Mouse (Mus musculus) CH12.LX (cell line): Measurements from ENCODE around the gene Ston2. TPM values are rescaled to one million over a fixed set of nuclear protein-coding genes. Genes with fewer than 3 reads are reported as not detected.

ENCODE experiments used
- DNase-seq: peaks from one replicate; pipeline ENCODE4 v3.0.0-alpha.2; 2013; ENCODE audit errors: extremely low read depth
- H3K27ac ChIP-seq: 2 replicates; pipeline ENCODE4 v1.5.1; 2012; ENCODE audit warnings: low read depth, mild to moderate bottlenecking, control low read depth, moderate library complexity; ENCODE audit not compliant: insufficient read depth
- H3K27me3 ChIP-seq: replicated peaks from 2 replicates; pipeline ENCODE3; 2012; ENCODE audit warnings: inconsistent platforms
- H3K36me3 ChIP-seq, 2 experiments: replicated peaks in 1 of 2; 2 replicates each; pipeline versions ENCODE3 to v1.6.1; 2012; ENCODE audit warnings: inconsistent platforms in 1 of 2, low read length in 1 of 2, mild to moderate bottlenecking in 1 of 2, mixed read lengths in 1 of 2, moderate library complexity in 1 of 2; ENCODE audit not compliant: control insufficient read depth in 1 of 2, insufficient read depth in 1 of 2
- H3K4me1 ChIP-seq, 2 experiments: 2 replicates each; pipeline ENCODE4 v1.6.1; 2012; ENCODE audit warnings: inconsistent platforms in 1 of 2, moderate library complexity in 1 of 2; ENCODE audit not compliant: insufficient read depth in 2 of 2, control insufficient read depth in 1 of 2
- H3K4me2 ChIP-seq: 2 replicates; pipeline ENCODE4 v1.6.1; 2012; ENCODE audit warnings: low read depth, mild to moderate bottlenecking, control low read depth; ENCODE audit not compliant: poor library complexity, insufficient read depth, severe bottlenecking
- H3K4me3 ChIP-seq, 3 experiments: fragments of 150-350 bp in 1 of 3; sonication (generic) in 1 of 3; replicated peaks in 1 of 3; 2 replicates each; pipeline versions ENCODE3 to v1.5.1; 2011 to 2012; ENCODE audit warnings: low read depth in 2 of 3, low read length in 2 of 3, mild to moderate bottlenecking in 2 of 3, moderate library complexity in 2 of 3, control low read depth in 1 of 3, improper control_type of control experiment in 1 of 3, inconsistent platforms in 1 of 3, mixed read lengths in 1 of 3; ENCODE audit not compliant: poor library complexity in 1 of 3
- H3K79me2 ChIP-seq: replicated peaks from 2 replicates; pipeline ENCODE4 v1.6.1; 2012; ENCODE audit warnings: mild to moderate bottlenecking, moderate library complexity; ENCODE audit not compliant: control insufficient read depth, poor library complexity, insufficient read depth, severe bottlenecking; ENCODE audit errors: extremely low read depth
- H3K9ac ChIP-seq: 2 replicates; pipeline ENCODE4 v1.6.1; 2012; ENCODE audit warnings: low read depth, mild to moderate bottlenecking, control low read depth, moderate library complexity; ENCODE audit not compliant: insufficient read depth
- H3K9me3 ChIP-seq: replicated peaks from 2 replicates; pipeline ENCODE3; 2012; ENCODE audit warnings: low read length, inconsistent platforms, mixed read lengths
- BHLHE40 ChIP-seq: IDR thresholded peaks from 2 replicates; pipeline ENCODE4 v1.6.1; 2011; ENCODE audit warnings: mild to moderate bottlenecking, low read depth, low read length, improper control_type of control experiment
- CHD1 ChIP-seq: IDR thresholded peaks from 2 replicates; pipeline ENCODE4 v1.6.1; 2012; ENCODE audit warnings: low read depth, low read length, improper control_type of control experiment, inconsistent platforms
- CHD2 ChIP-seq: IDR thresholded peaks from 2 replicates; pipeline ENCODE4 v1.6.1; 2011; ENCODE audit warnings: low read length, improper control_type of control experiment
- E2F4 ChIP-seq: IDR thresholded peaks from 2 replicates; pipeline ENCODE4 v1.6.1; 2011; ENCODE audit warnings: low read depth, low read length, improper control_type of control experiment; ENCODE audit not compliant: insufficient replicate concordance
- ETS1 ChIP-seq: conservative IDR thresholded peaks from 2 replicates; pipeline ENCODE4 v1.6.1; 2012; ENCODE audit warnings: low read depth, mild to moderate bottlenecking, inconsistent platforms, low read length, improper control_type of control experiment, moderate library complexity
- GABPA ChIP-seq: IDR thresholded peaks from 2 replicates; pipeline ENCODE4 v1.6.1; 2012; ENCODE audit warnings: low read depth, low read length, improper control_type of control experiment, inconsistent platforms; ENCODE audit not compliant: insufficient replicate concordance
- JUND ChIP-seq: conservative IDR thresholded peaks from 2 replicates; pipeline ENCODE4 v1.6.1; 2011; ENCODE audit warnings: low read depth, low read length, improper control_type of control experiment
- KAT2A ChIP-seq: IDR thresholded peaks from 2 replicates; pipeline ENCODE4 v1.6.1; 2012; ENCODE audit warnings: low read length, improper control_type of control experiment, inconsistent platforms; ENCODE audit not compliant: insufficient replicate concordance
- MAFK ChIP-seq: IDR thresholded peaks from 2 replicates; pipeline ENCODE4 v1.6.1; 2011; ENCODE audit warnings: low read length, improper control_type of control experiment; ENCODE audit not compliant: insufficient replicate concordance
- MAX ChIP-seq: IDR thresholded peaks from 2 replicates; pipeline ENCODE4 v1.6.1; 2011; ENCODE audit warnings: low read length, improper control_type of control experiment
- MEF2A ChIP-seq: IDR thresholded peaks from 2 replicates; pipeline ENCODE4 v1.6.1; 2014; ENCODE audit warnings: low read depth, mild to moderate bottlenecking, inconsistent platforms, low read length, improper control_type of control experiment, borderline replicate concordance
- MXI1 ChIP-seq: IDR thresholded peaks from 2 replicates; pipeline ENCODE4 v1.6.1; 2011; ENCODE audit warnings: mild to moderate bottlenecking, low read depth, low read length, improper control_type of control experiment
- MYC ChIP-seq: IDR thresholded peaks from 2 replicates; pipeline ENCODE4 v1.6.1; 2011; ENCODE audit warnings: low read depth, mild to moderate bottlenecking, improper control_type of control experiment, low read length
- NELFE ChIP-seq: IDR thresholded peaks from 2 replicates; pipeline ENCODE4 v1.6.1; 2011; ENCODE audit warnings: low read depth, low read length, improper control_type of control experiment
- NRF1 ChIP-seq: IDR thresholded peaks from 2 replicates; pipeline ENCODE4 v1.6.1; 2014; ENCODE audit warnings: low read depth, mild to moderate bottlenecking, inconsistent platforms, low read length, improper control_type of control experiment, moderate library complexity
- POLR2A ChIP-seq: IDR thresholded peaks from 2 replicates; pipeline ENCODE4 v1.6.1; 2011; ENCODE audit warnings: low read depth, mild to moderate bottlenecking, improper control_type of control experiment, low read length
- RAD21 ChIP-seq: IDR thresholded peaks from 2 replicates; pipeline ENCODE4 v1.6.1; 2011; ENCODE audit warnings: low read depth, mild to moderate bottlenecking, low read length, improper control_type of control experiment, moderate library complexity
- RCOR1 ChIP-seq: conservative IDR thresholded peaks from 2 replicates; pipeline ENCODE4 v1.6.1; 2012; ENCODE audit warnings: low read depth, mild to moderate bottlenecking, inconsistent platforms, low read length, improper control_type of control experiment
- SMC3 ChIP-seq: IDR thresholded peaks from 2 replicates; pipeline ENCODE4 v1.6.1; 2011; ENCODE audit warnings: low read depth, low read length, improper control_type of control experiment
- TBP ChIP-seq: conservative IDR thresholded peaks from 2 replicates; pipeline ENCODE4 v1.6.1; 2011; ENCODE audit warnings: low read depth, low read length, improper control_type of control experiment
- USF1 ChIP-seq: IDR thresholded peaks from 2 replicates; pipeline ENCODE4 v1.6.1; 2014; ENCODE audit warnings: low read depth, mild to moderate bottlenecking, inconsistent platforms, low read length, improper control_type of control experiment
- ZKSCAN1 ChIP-seq: IDR thresholded peaks from 2 replicates; pipeline ENCODE4 v1.6.1; 2012; ENCODE audit warnings: low read depth, inconsistent platforms, low read length, improper control_type of control experiment, borderline replicate concordance
- ZMIZ1 ChIP-seq: IDR thresholded peaks from 2 replicates; pipeline ENCODE4 v1.6.1; 2012; ENCODE audit warnings: low read depth, mild to moderate bottlenecking, inconsistent platforms, low read length, improper control_type of control experiment
- ZNF384 ChIP-seq: IDR thresholded peaks from 2 replicates; pipeline ENCODE4 v1.6.1; 2012; ENCODE audit warnings: low read depth, low read length, improper control_type of control experiment, inconsistent platforms
- dilution Hi-C: fragments of 300-500 bp; cut with MboI; formaldehyde crosslinking; loops from 2 replicates; pipeline ENCODE4 v1.14.3; 2020; ENCODE audit warnings: low sequenced_read_pairs; ENCODE audit not compliant: extremely low pct_unique_long_range_greater_than_20kb, extremely low pct_ligation_motif_present
- in situ Hi-C: fragments of 300-500 bp; cut with MboI; formaldehyde crosslinking; loops from 3 replicates; pipeline ENCODE4 v1.14.3; 2019; ENCODE audit warnings: low sequenced_read_pairs, low pct_ligation_motif_present, low pct_unique_long_range_greater_than_20kb, mixed read lengths
- polyA plus RNA-seq: library from polyadenylated mRNA; unstranded; fragments of >175 nt; gene quantifications from 2 replicates; pipeline ENCODE4 v1.2.1, GENCODE M21; 2012; ENCODE audit warnings: low read depth; ENCODE audit not compliant: insufficient read length
- total RNA-seq, 2 experiments: library from RNA; depleted of rRNA; stranded (reverse); fragments of 300-350 nt in 1 of 2; fragments of >200 nt in 1 of 2; gene quantifications; 2 replicates each; pipeline ENCODE4 v1.2.3; 2012 to 2014

Ston2 gene
- total and polyA plus RNA-seq, 3 experiments = 0.21 to 0.34 TPM; not detected in 1

GRCm38 (mm10) chr12:91642426-91643093, 145.6 kb downstream of the Ston2 start:
- in situ Hi-C loops = loop anchor here (25.0 kb wide), 1 partner anchor 230 kb away; no protein-coding TSS in a partner anchor

GRCm38 (mm10) chr12:91641631-91642141, 146.5 kb downstream of the Ston2 start:
- H3K27me3 ChIP-seq = no peaks in the 10 kb centered on the region
- H3K4me1 ChIP-seq = peaks cover 12 to 24% of the 10 kb centered on the region in 2 experiments
- H3K9ac ChIP-seq = no peak overlapping the region
- in situ Hi-C loops = loop anchor here (25.0 kb wide), 1 partner anchor 229 kb away; no protein-coding TSS in a partner anchor
- no peaks in the 10 kb centered on the region for H3K9me3 ChIP-seq
- no peak for DNase-seq
- TF ChIP-seq RCOR1 (no peak), RAD21 (no peak), CHD1 (no peak), KAT2A (no peak), NELFE (no peak), ZMIZ1 (no peak), CHD2 (no peak), MEF2A (no peak), MAX (no peak), ZNF384 (no peak), NRF1 (no peak), MYC (no peak), BHLHE40 (no peak), SMC3 (no peak), E2F4 (no peak), MXI1 (no peak), ZKSCAN1 (no peak), GABPA (no peak), JUND (no peak)
- H3K27ac ChIP-seq = no peak overlapping the region
- H3K36me3 ChIP-seq = no peaks in the 10 kb centered on the region
- no peak overlapping the region for H3K4me3 ChIP-seq
- H3K4me2 ChIP-seq = no peak overlapping the region
- H3K79me2 ChIP-seq = no peaks in the 10 kb centered on the region
- dilution Hi-C loops = no loop called here

More at GRCm38 (mm10) chr12:91642426-91643093, 145.6 kb downstream of the Ston2 start:
- TF ChIP-seq NRF1 (no peak), GABPA (no peak), E2F4 (no peak), ETS1 (no peak), BHLHE40 (no peak), SMC3 (no peak), TBP (no peak), USF1 (no peak), NELFE (no peak), MYC (no peak), CHD2 (no peak), ZMIZ1 (no peak), POLR2A (no peak), KAT2A (no peak), RCOR1 (no peak), MAFK (no peak), MXI1 (no peak), ZNF384 (no peak), RAD21 (no peak)
- no peak overlapping the region for H3K4me2 ChIP-seq
- H3K36me3 ChIP-seq = no peaks in the 10 kb centered on the region
- no peak overlapping the region for H3K9ac ChIP-seq
- no peaks in the 10 kb centered on the region for H3K9me3 ChIP-seq
- peaks cover 8 to 15% of the 10 kb centered on the region in 2 experiments for H3K4me1 ChIP-seq
- no peak overlapping the region for H3K4me3 ChIP-seq
- dilution Hi-C loops = no loop called here
- H3K27ac ChIP-seq = no peak overlapping the region
- H3K27me3 ChIP-seq = no peaks in the 10 kb centered on the region
- DNase-seq = no peak
- no peaks in the 10 kb centered on the region for H3K79me2 ChIP-seq
